Mouse (Mus musculus) large intestine, adult 2 months (tissue): ENCODE data around the gene Iqsec1. TPM values are rescaled to one million over a fixed set of nuclear protein-coding genes. Genes with fewer than 3 reads are reported as not detected.

Source experiments
- DNase-seq: peaks from one replicate; pipeline ENCODE4 v3.0.0-alpha.2; 2012; ENCODE audit warnings: low read depth, low spot score
- WGBS: fragments of 180-500 bp; shearing (Covaris S2); methylation state at CpG from one replicate; pipeline ENCODE4 v1.1.7; 2018; 5-methylcytosine and 5-hydroxymethylcytosine counted together
- polyA plus RNA-seq: library from polyadenylated mRNA; depleted of rRNA; stranded (reverse); fragments of >200 nt; gene quantifications from 2 replicates; pipeline ENCODE4 v1.2.3, GENCODE M21; 2012

Gene Iqsec1
- polyA plus RNA-seq, 1 experiment, result 24.9 TPM

GRCm38 (mm10) chr6:90798201-90798600 is 190.3 kb downstream of the Iqsec1 start:
- DNase-seq, result no peak

DNA sequence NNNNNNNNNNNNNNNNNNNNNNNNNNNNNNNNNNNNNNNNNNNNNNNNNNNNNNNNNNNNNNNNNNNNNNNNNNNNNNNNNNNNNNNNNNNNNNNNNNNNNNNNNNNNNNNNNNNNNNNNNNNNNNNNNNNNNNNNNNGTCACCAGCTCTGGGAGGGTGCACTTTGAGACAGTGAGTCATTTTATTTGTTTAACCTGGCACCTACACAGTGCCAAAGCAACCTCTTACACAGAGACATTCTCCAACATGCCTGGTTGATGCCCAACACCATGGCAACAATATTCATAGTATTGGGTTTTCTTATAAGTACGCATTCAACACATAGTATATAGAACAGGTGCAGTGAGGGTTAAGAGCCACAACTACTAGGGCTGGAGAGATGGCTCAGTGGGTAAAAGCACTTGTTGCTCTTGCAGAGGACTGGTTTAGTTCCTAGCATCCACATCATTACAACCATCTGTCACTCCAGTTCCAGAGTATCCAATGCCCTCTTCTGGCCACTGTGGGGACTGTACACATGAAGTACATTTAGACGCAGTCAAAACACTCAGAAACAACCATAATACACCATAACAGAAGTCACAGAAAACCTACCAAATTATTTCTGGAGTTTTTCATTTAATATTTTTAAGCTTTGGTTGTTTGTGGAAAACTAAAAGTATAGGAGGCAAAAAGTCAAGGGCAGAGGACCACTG is 191.4 kb downstream of the Iqsec1 start:
- WGBS, result 73% methylated on average over 2 of the region's 2 CpGs
- peak; percentile 39 for DNase-seq

DNA sequence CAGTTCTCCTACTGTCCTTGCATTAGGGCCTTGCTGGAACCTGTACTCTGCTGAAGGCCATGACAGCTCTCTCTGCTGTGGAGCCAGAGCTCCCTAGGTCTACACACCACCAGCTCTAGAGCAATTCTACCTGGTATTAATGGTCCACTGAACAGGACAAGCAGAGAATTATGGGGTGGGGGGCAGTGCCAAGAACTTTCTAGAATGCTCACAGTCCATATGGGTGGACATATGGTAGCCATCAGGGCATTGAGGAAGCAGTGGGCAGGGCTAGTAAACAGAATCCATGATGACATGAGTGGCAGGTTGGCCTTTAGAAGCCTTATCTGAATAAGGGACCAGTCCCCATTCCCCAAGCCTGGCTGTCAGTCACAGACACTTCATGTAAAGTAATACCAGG is 197.6 kb downstream of the Iqsec1 start:
- DNase-seq, result no peak

DNA sequence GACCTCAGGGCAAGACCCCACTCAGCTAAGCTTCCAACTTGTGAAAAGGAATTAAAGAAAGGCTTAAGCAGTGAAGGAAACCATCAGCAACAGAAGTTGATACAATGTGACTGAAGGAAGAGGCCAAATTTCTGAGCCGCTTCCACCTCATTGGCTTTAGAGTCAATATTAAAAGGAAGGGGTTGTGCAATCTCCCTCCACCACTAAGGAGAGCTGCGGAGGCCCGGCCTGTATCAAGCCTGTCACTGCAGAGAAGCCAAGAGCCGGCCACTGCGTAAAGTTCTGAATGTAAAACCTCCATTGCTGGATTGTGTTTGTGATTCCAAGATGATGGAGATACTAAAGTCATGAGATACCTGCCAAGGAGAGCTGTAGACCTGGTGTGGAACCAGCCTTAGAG is 199.0 kb downstream of the Iqsec1 start:
- no peak for DNase-seq
- WGBS, result 72% methylated on average over 5 of the region's 5 CpGs

- WGBS, result 94% methylated on average over 3 of the region's 3 CpGs
- DNase-seq, result no peak
Observed at GRCm38 (mm10) chr6:90787587-90787986, 200.9 kb downstream of the Iqsec1 start.

DNA sequence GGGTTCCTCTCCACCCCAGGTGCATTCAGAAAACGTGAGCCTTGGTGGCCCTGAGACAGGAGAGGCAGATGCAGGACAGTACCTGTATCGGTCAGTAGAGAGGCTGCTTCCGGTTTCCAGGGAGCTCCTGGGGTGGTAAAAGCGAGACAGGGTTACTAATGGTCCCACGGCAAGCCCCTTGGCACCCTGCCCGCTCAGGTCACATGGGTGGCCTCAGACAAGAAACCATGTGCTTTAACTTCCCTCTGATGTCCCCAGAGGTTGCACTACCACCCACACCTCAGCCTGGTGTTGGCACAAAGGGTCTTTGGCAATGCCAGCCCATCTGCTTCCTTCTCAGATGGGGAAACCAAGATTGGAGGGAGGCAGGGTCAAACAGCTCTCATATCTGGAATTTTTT is 201.4 kb downstream of the Iqsec1 start:
- no peak for DNase-seq
- WGBS, result 39% methylated on average over 6 of the region's 6 CpGs

GRCm38 (mm10) chr6:90786589-90786988 is 201.9 kb downstream of the Iqsec1 start:
- WGBS, result 83% methylated on average over 3 of the region's 3 CpGs
- no peak for DNase-seq

- 18% methylated on average over 4 of the region's 4 CpGs for WGBS
- no peak for DNase-seq
Observed at GRCm38 (mm10) chr6:90783945-90784344, 204.5 kb downstream of the Iqsec1 start.

DNA sequence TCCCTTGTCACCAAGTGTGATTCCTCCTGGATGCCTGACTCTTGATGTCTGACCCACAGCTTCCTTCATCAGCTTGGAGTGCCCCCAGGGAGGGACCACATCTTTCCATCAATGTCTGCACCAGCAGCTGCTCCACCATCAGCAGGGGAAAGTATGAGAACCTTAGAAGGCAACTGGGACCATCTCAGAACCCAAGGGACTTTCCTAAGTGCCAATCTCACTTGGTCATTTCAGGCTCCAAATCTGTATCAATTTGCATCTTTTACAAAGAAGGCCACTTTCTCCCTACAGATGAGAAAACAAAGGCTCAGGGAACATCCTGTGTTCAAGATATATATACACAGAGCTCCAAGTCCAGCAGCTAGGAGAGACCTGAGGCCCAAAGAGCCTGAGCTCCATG is 205.3 kb downstream of the Iqsec1 start:
- DNase-seq, result no peak

DNA sequence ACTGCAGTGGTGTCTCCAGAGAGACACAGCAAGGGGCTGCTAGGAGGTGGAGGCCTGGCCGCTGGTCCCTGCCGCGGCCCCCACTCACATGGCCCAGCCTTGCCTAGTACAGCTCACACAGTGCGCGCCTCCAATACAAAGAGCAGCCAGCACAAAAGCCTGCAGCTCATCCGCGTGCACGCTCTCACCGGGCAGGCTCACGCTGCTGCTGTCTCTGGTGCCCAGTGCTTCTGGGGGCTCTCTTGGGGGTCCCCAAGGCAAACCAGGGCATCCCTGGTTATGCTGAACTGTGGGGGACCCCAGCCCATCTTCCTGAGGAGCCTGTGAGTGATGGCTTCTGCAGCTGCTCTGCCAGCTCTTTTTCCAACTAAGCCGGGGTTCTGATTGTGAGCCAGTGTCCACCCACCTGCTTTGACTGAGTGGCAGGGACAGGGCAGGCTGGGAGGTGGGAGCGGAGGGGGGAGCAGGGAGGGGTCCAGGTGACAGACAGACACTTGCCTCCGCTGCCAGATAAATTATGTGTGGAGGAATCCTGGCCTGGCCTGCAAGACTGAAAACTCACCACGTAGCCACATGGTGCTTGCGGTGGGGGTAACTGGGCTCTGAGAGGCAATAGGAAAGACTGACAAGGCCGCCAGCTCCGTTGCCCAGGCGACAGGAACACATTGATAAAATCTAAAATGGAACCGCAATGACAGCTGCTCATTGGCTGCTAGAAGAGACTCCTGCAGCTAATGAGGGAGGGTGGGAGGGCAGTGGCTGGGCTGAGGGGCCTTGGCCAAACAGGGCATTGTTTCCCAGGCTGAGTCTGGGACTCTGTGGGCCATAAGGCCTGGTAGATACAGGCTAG is 206.3 kb downstream of the Iqsec1 start:
- WGBS, result 77% methylated on average over 19 of the region's 19 CpGs
- no peak for DNase-seq

- WGBS, result 43% methylated on average over 2 of the region's 2 CpGs
- DNase-seq, result no peak
Observed at GRCm38 (mm10) chr6:90780532-90780931, 208.0 kb downstream of the Iqsec1 start.

GRCm38 (mm10) chr6:90778841-90779240 is 209.6 kb downstream of the Iqsec1 start:
- no peak for DNase-seq
- WGBS, result 69% methylated on average over 6 of the region's 6 CpGs

- WGBS, result 74% methylated on average over 1 of the region's 1 CpGs
Observed at GRCm38 (mm10) chr6:90777302-90777701, 211.2 kb downstream of the Iqsec1 start.

GRCm38 (mm10) chr6:90775606-90776005 is 212.9 kb downstream of the Iqsec1 start:
- DNase-seq, result no peak
- WGBS, result 92% methylated on average over 1 of the region's 1 CpGs

More at GRCm38 (mm10) chr6:90777302-90777701, 211.2 kb downstream of the Iqsec1 start:
- no peak for DNase-seq

GRCm38 (mm10) chr6:90773811-90774233 is 214.7 kb downstream of the Iqsec1 start:
- no peak for DNase-seq

DNA sequence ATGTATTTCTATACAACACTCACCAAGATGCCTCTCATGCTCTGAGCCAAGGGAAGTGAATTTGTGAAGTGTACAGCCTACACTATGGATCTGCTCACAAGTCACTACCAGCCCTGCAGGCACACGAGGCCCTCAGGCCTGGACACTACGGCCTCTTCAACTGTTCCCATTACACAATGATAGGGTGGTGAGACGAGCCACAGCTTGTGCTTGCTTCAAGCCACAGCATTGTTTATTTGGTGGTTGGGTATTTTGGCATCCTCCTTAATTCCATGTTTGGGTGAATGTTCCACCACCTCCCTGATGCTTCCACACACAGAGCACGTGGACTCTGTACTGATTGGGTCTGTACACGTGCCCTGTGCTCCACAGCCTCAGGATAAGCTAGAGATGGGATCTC is 216.4 kb downstream of the Iqsec1 start:
- DNase-seq, result no peak
- WGBS, result 83% methylated on average over 5 of the region's 5 CpGs

DNA sequence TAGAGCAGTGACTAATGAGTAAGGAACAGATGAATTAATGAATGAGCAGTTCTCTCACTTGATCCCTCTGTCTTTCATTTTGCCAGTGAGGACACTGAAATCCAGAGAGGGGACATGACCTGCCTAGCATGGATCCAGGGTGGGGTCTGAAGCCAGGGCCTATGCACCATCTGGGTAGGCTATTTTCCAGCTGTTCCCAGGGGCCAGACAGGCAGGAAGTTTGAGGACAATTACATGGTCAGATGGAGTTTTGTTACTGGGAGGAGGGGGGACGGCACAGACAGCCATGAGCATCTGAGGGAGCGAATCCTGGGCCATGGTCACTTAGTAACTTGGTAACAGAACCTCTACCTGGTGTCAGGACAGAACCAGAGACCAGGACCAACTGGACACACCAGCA is 220.0 kb downstream of the Iqsec1 start:
- no peak for DNase-seq
- 67% methylated on average over 2 of the region's 2 CpGs for WGBS

- 100% methylated on average over 1 of the region's 1 CpGs for WGBS
- DNase-seq, result no peak
Observed at GRCm38 (mm10) chr6:90767874-90768273, 220.6 kb downstream of the Iqsec1 start.

GRCm38 (mm10) chr6:90764753-90765152 is 223.7 kb downstream of the Iqsec1 start:
- WGBS, result 80% methylated on average over 2 of the region's 2 CpGs
- DNase-seq, result no peak

DNA sequence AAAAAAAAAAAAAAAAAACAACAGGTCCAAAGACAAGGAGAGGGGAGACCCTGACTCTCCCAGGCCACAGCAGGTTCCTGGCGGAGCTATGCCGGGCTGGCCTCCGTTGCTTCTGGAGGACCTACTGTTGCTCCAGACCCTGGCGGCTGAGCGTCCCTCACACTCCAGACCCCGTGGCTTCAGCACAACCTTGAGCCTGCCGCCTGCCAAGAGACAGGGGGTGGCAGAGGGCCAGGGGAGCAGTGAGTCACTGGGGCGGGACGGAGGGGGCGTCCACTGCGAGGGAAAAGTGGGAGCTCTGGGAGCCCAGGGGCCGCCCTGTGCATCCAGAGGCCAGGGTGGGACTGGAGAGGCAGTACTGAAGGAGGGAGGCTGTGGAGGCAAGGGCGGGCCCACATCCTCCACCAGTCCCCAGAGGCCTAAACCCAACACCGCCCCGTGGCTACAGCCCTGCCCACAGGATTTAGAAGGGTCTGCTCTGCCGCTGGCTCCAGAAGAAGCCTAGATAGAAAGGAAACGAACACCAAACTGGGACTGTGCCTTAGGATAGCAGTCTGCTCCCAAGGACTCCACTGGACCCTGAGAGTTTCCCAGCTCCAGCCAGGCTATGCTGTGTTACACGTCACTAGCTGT is 224.4 kb downstream of the Iqsec1 start:
- DNase-seq, result no peak
- WGBS, result 50% methylated on average over 18 of the region's 18 CpGs

DNA sequence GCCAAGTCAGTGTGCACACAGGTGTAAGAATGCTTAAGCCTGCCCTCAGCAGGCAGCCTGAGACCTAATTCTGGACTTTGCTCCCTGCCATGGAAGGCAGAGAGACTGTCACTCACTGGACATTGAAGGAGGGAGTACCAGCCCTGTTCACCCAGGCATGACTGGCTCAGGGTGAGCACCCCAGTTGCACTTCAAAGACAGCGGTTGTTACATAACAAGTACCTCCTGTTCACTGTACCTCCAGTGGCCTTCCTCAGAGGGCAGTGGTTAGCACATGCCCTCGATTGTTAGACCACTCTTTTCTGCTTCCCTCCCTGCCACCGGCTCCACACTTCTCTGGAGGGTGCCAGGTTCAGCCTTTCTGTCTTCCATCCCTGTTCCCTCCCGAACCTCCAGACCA is 225.2 kb downstream of the Iqsec1 start:
- WGBS, result 71% methylated on average over 4 of the region's 4 CpGs
- DNase-seq, result no peak
